Mouse (Mus musculus): ENCODE results near the gene Klhl2. TPM values are rescaled to one million over a fixed set of nuclear protein-coding genes. Genes with fewer than 3 reads are reported as not detected.

Klhl2 gene
- polyA plus RNA-seq, 1 experiment from 2014 or later, result 10.1 TPM

GRCm38 (mm10) chr8:64797751-64798150 lies 52.1 kb downstream of the Klhl2 start:
- WGBS, result 87% methylated on average over 10 of the region's 10 CpGs
- Histone ChIP-seq H3K27me3 (replicated peaks; ENCODE audit: control insufficient read depth, insufficient read depth, low read length) (no peaks in the 10 kb centered on the region), H3K4me2 (no peak overlapping the region), H3K36me3 (ENCODE audit: control insufficient read depth, insufficient read depth, low read length) (no peaks in the 10 kb centered on the region), H3K27ac (ENCODE audit: low read depth, low read length) (no peak overlapping the region), H3K9me3 (ENCODE audit: control insufficient read depth, low read length) (no peaks in the 10 kb centered on the region), H3K4me3 (ENCODE audit: low read depth, low read length) (no peak overlapping the region), H3K4me1 (replicated peaks; ENCODE audit: control insufficient read depth, insufficient read depth, low read length) (no peaks in the 10 kb centered on the region), H3K9ac (ENCODE audit: low read depth, low read length) (no peak overlapping the region)
- ATAC-seq (replicated peaks; ENCODE audit: low FRiP score) (no peak), DNase-seq (ENCODE audit: low spot score) (no peak)

- Histone ChIP-seq H3K9ac (ENCODE audit: low read depth, low read length) (no peak overlapping the region), H3K27ac (ENCODE audit: low read depth, low read length) (peak overlapping the region; percentile 19; the same call in 1 of the 2 replicates), H3K4me3 (ENCODE audit: low read depth, low read length) (no peak overlapping the region), H3K4me1 (replicated peaks; ENCODE audit: control insufficient read depth, insufficient read depth, low read length) (no peaks in the 10 kb centered on the region), H3K4me2 (no peak overlapping the region), H3K36me3 (ENCODE audit: control insufficient read depth, insufficient read depth, low read length) (no peaks in the 10 kb centered on the region), H3K27me3 (replicated peaks; ENCODE audit: control insufficient read depth, insufficient read depth, low read length) (no peaks in the 10 kb centered on the region), H3K9me3 (ENCODE audit: control insufficient read depth, low read length) (no peaks in the 10 kb centered on the region)
- WGBS, result 83% methylated on average over 4 of the region's 4 CpGs
- DNase-seq (ENCODE audit: low spot score) (no peak), ATAC-seq (replicated peaks; ENCODE audit: low FRiP score) (no peak)
Observed at GRCm38 (mm10) chr8:64791250-64791881, 58.5 kb downstream of the Klhl2 start.

GRCm38 (mm10) chr8:64790418-64790817 lies 59.4 kb downstream of the Klhl2 start:
- no peaks in the 10 kb centered on the region for H3K4me1 ChIP-seq (replicated peaks; ENCODE audit: control insufficient read depth, insufficient read depth, low read length)
- 59% methylated on average over 2 of the region's 2 CpGs for WGBS
- no peak overlapping the region for H3K4me3 ChIP-seq (ENCODE audit: low read depth, low read length)
- H3K4me2 ChIP-seq, result no peak overlapping the region
- no peaks in the 10 kb centered on the region for H3K36me3 ChIP-seq (ENCODE audit: control insufficient read depth, insufficient read depth, low read length)
- H3K27me3 ChIP-seq (replicated peaks; ENCODE audit: control insufficient read depth, insufficient read depth, low read length), result no peaks in the 10 kb centered on the region
- no peaks in the 10 kb centered on the region for H3K9me3 ChIP-seq (ENCODE audit: control insufficient read depth, low read length)
- no peak overlapping the region for H3K27ac ChIP-seq (ENCODE audit: low read depth, low read length)
- no peak overlapping the region for H3K9ac ChIP-seq (ENCODE audit: low read depth, low read length)
- DNase-seq (ENCODE audit: low spot score), result no peak
- no peak; the same call in 1 of the 2 replicates for ATAC-seq (replicated peaks; ENCODE audit: low FRiP score)

GRCm38 (mm10) chr8:64788715-64789114 lies 61.1 kb downstream of the Klhl2 start:
- ATAC-seq (replicated peaks; ENCODE audit: low FRiP score), result no peak
- Histone ChIP-seq H3K36me3 (ENCODE audit: control insufficient read depth, insufficient read depth, low read length) (no peaks in the 10 kb centered on the region), H3K9me3 (ENCODE audit: control insufficient read depth, low read length) (no peaks in the 10 kb centered on the region), H3K27me3 (replicated peaks; ENCODE audit: control insufficient read depth, insufficient read depth, low read length) (no peaks in the 10 kb centered on the region), H3K4me3 (ENCODE audit: low read depth, low read length) (no peak overlapping the region), H3K9ac (ENCODE audit: low read depth, low read length) (no peak overlapping the region), H3K4me2 (no peak overlapping the region), H3K4me1 (replicated peaks; ENCODE audit: control insufficient read depth, insufficient read depth, low read length) (peaks cover 3% of the 10 kb centered on the region; the same call in 1 of the 2 replicates), H3K27ac (ENCODE audit: low read depth, low read length) (no peak overlapping the region)
- WGBS, result 87% methylated on average over 4 of the region's 4 CpGs
- no peak for DNase-seq (ENCODE audit: low spot score)

- H3K36me3 ChIP-seq (ENCODE audit: control insufficient read depth, insufficient read depth, low read length), result no peaks in the 10 kb centered on the region
- DNase-seq (ENCODE audit: low spot score) (no peak), ATAC-seq (replicated peaks; ENCODE audit: low FRiP score) (no peak)
- no peaks in the 10 kb centered on the region for H3K9me3 ChIP-seq (ENCODE audit: control insufficient read depth, low read length)
- 70% methylated on average over 2 of the region's 2 CpGs for WGBS
- no peak overlapping the region for H3K4me2 ChIP-seq
- no peak overlapping the region for H3K4me3 ChIP-seq (ENCODE audit: low read depth, low read length)
- peaks cover 3% of the 10 kb centered on the region; the same call in 1 of the 2 replicates for H3K4me1 ChIP-seq (replicated peaks; ENCODE audit: control insufficient read depth, insufficient read depth, low read length)
- no peak overlapping the region for H3K27ac ChIP-seq (ENCODE audit: low read depth, low read length)
- no peaks in the 10 kb centered on the region for H3K27me3 ChIP-seq (replicated peaks; ENCODE audit: control insufficient read depth, insufficient read depth, low read length)
- no peak overlapping the region for H3K9ac ChIP-seq (ENCODE audit: low read depth, low read length)
Observed at GRCm38 (mm10) chr8:64786801-64787200, 63.0 kb downstream of the Klhl2 start.

DNA sequence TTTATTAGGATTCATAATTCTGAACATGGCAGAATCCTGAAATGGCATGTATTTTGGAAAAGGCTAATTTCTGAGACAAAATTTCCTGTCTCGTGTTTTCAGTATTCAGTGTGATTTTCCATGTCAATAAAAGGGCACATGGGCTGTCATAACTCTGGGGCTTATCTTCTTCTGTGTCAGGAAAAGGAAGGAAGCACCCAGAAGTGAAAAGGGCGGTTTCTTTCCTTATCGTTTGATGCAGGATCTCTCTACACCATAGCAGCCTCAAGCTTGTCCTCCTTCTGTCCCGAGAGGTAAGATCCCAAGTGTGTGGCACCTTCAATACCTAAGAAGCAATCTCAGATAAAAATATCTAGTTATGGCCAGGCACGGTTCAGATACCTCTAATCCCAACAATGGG lies 65.6 kb downstream of the Klhl2 start:
- Histone ChIP-seq H3K27ac (ENCODE audit: low read depth, low read length) (no peak overlapping the region), H3K27me3 (replicated peaks; ENCODE audit: control insufficient read depth, insufficient read depth, low read length) (no peaks in the 10 kb centered on the region), H3K4me3 (ENCODE audit: low read depth, low read length) (no peak overlapping the region), H3K4me2 (no peak overlapping the region), H3K9ac (ENCODE audit: low read depth, low read length) (no peak overlapping the region), H3K4me1 (replicated peaks; ENCODE audit: control insufficient read depth, insufficient read depth, low read length) (peaks cover 3% of the 10 kb centered on the region; the same call in 1 of the 2 replicates), H3K9me3 (ENCODE audit: control insufficient read depth, low read length) (no peaks in the 10 kb centered on the region), H3K36me3 (ENCODE audit: control insufficient read depth, insufficient read depth, low read length) (no peaks in the 10 kb centered on the region)
- WGBS, result 51% methylated on average over 5 of the region's 5 CpGs
- DNase-seq (ENCODE audit: low spot score) (no peak), ATAC-seq (replicated peaks; ENCODE audit: low FRiP score) (0 out of 2 replicates have a peak, but pooled peaks have one; percentile 31)

DNA sequence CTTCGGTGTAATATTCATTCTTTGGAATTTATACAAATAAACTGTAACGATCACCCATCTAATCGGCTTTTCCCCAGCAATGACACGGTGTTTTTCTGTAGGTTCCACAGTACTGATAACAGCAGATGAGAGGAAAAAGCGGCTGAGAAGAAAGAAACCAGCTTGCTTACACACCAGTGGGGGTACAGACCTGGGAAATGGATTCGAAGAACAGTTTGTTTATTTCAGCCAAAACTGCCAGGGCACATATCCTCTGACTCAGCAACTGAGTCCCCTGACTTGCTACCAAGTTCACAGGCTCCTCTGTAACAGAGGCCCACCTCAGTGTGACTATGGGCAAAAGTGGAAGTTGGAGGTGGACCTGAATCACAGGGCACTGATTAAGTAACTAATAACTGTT lies 67.9 kb downstream of the Klhl2 start:
- H3K27ac ChIP-seq (ENCODE audit: low read depth, low read length), result no peak overlapping the region
- H3K4me3 ChIP-seq (ENCODE audit: low read depth, low read length), result no peak overlapping the region
- ATAC-seq (replicated peaks; ENCODE audit: low FRiP score) (no peak), DNase-seq (ENCODE audit: low spot score) (no peak)
- WGBS, result 58% methylated on average over 6 of the region's 6 CpGs
- peaks cover 3% of the 10 kb centered on the region; the same call in 1 of the 2 replicates for H3K4me1 ChIP-seq (replicated peaks; ENCODE audit: control insufficient read depth, insufficient read depth, low read length)
- H3K9ac ChIP-seq (ENCODE audit: low read depth, low read length), result no peak overlapping the region
- H3K36me3 ChIP-seq (ENCODE audit: control insufficient read depth, insufficient read depth, low read length), result no peaks in the 10 kb centered on the region
- H3K9me3 ChIP-seq (ENCODE audit: control insufficient read depth, low read length), result no peaks in the 10 kb centered on the region
- no peaks in the 10 kb centered on the region for H3K27me3 ChIP-seq (replicated peaks; ENCODE audit: control insufficient read depth, insufficient read depth, low read length)
- no peak overlapping the region for H3K4me2 ChIP-seq

DNA sequence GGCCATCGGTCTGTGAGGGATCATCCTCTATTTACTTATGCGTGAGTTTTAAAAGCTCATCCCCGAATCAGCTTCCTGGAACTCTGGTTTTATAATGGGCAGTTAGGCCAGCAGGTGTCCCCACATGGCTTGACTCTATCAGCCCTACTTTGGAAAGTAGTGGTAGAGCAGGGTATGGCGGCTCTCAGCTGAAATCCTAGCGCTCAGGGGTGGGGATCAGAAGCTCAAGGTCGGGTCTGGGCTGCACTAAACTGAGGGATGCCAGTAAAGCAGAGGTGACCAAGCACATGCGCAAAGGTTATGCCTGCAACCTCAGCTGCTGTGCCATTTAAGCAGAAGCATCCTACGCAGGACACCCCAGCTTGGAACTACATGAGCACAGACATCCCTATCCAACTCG lies 71.9 kb downstream of the Klhl2 start:
- no peaks in the 10 kb centered on the region for H3K36me3 ChIP-seq (ENCODE audit: control insufficient read depth, insufficient read depth, low read length)
- WGBS, result 80% methylated on average over 9 of the region's 9 CpGs

GRCm38 (mm10) chr8:64774136-64774535 lies 75.7 kb downstream of the Klhl2 start:
- Histone ChIP-seq H3K4me3 (ENCODE audit: low read depth, low read length) (no peak overlapping the region), H3K36me3 (ENCODE audit: control insufficient read depth, insufficient read depth, low read length) (no peaks in the 10 kb centered on the region), H3K4me1 (replicated peaks; ENCODE audit: control insufficient read depth, insufficient read depth, low read length) (no peaks in the 10 kb centered on the region), H3K27me3 (replicated peaks; ENCODE audit: control insufficient read depth, insufficient read depth, low read length) (no peaks in the 10 kb centered on the region), H3K9ac (ENCODE audit: low read depth, low read length) (no peak overlapping the region), H3K9me3 (ENCODE audit: control insufficient read depth, low read length) (no peaks in the 10 kb centered on the region), H3K27ac (ENCODE audit: low read depth, low read length) (no peak overlapping the region), H3K4me2 (no peak overlapping the region)
- ATAC-seq (replicated peaks; ENCODE audit: low FRiP score) (no peak), DNase-seq (ENCODE audit: low spot score) (no peak)
- 90% methylated on average over 6 of the region's 6 CpGs for WGBS

More for the DNA sequence above, 71.9 kb downstream of the Klhl2 start:
- ATAC-seq (replicated peaks; ENCODE audit: low FRiP score) (no peak), DNase-seq (ENCODE audit: low spot score) (no peak)
- Histone ChIP-seq H3K4me3 (ENCODE audit: low read depth, low read length) (no peak overlapping the region), H3K9me3 (ENCODE audit: control insufficient read depth, low read length) (no peaks in the 10 kb centered on the region), H3K4me1 (replicated peaks; ENCODE audit: control insufficient read depth, insufficient read depth, low read length) (no peaks in the 10 kb centered on the region; the same call in 1 of the 2 replicates), H3K27me3 (replicated peaks; ENCODE audit: control insufficient read depth, insufficient read depth, low read length) (no peaks in the 10 kb centered on the region), H3K27ac (ENCODE audit: low read depth, low read length) (no peak overlapping the region), H3K4me2 (no peak overlapping the region), H3K9ac (ENCODE audit: low read depth, low read length) (no peak overlapping the region)
